Mouse (Mus musculus): ENCODE data around the gene Rfx1.

- TF ChIP-seq POLR2A (IDR thresholded peaks at IDR 0.05; ENCODE audit: borderline replicate concordance, insufficient read depth, low read length) (no peak), CTCF (IDR thresholded peaks at IDR 0.05; ENCODE audit: borderline replicate concordance, insufficient read depth, low read depth, low read length) (no peak)
Observed at GRCm38 (mm10) chr8:84089277-84089676, 22.6 kb downstream of the Rfx1 start.
